Mouse (Mus musculus) 416B (cell line): ENCODE results near the gene Prrt1.
A peak's percentile ranks its signal among the peaks of the same experiment; 100 is the strongest.

ENCODE experiments used
- DNase-seq: peaks from one replicate; pipeline ENCODE4 v3.0.0; 2011; ENCODE audit warnings: low read depth

Prrt1 gene

DNA sequence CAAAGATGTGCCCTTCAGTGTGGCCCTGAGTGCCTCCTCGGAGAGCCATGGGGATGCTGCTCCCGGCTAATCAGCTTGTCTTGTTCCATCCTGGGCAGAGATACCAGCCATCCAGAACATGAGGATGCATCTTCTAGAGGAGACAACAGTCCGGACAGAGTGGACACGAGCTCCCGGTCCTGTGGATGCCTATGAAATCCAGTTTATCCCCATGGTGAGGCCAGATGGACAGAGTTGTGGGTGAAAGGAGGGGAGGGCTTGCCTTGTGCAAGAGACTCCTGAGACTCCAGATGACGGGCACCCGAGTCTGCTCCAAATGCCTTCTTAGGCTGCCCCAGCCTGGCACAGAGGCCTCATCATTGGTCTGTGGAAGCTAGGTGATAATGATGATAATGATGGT lies 43.8 kb downstream of the Prrt1 start:
- no peak for DNase-seq

DNA sequence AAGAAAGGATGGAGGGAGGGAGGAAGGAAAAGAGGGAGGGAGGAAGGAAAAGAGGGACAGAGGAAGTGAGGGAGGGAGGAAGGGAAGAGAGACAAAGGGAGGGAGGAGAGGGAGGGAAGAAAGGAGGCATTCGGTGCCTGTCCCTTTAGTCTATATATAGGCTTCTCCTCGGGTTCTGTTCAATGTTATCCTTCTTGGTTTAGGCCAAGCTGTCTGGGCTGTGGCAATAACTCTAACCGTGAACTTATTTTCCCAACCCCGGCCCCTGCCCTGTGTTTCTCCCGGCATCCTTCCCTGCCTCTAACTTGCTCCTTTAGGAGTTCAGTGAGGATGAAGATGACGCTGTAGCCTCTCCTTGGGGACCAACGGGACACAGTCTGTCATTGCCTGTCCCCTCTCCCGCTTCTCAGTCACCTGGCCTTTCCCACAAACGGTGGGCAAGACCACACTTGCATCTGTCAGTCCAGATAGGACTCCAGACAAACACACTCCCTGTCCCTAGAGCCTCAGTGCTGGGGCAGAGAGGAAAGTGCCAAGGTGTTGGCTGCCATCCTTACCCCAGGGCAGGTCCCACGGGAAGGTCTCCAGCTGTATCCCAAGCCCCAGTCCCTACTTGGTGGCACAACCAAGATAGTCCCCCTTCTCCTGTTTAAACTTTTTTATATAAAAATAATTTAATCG lies 45.3 kb downstream of the Prrt1 start:
- no peak for DNase-seq

DNA sequence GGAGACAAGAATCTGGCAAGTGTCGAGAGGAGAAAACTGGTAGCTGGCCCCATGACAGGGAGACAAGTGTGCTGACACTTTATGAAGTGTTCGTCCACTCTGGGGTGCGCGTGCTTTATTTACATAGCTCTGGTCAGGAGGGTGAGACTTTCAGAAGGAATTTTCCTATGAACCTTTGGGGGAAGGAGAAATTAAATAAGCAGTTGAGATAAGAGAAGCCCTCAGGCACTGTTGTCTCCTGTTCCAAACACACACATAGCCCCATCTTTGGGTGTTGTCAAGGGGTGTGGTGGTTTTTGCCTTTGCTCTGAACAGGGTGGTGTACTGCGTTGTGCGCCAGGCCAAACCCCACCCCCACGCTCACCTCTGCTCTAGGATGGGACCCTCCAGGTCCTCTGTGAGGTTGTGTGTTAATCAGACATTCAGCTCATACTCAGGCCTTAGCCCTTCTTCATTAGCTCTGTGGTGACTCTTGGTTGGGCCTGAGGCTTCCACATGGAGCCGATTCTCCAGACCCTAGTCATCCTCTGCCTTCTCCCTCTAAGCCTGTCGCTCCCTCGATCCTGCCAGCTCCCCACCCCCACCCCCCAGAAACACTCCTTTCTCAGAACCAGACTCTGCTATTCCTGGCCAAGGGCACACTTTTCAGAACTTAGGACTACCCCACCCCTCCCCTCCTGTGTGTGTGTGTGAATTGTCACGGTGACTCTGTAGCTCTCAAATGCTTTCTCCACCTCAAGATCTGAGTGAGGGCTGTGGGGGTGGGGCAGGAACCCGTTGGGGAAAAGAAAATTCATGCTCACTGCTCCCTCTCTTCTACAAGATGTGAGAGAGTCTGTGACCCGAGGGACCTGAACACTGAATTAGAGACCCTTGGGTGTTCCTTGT lies 46.1 kb downstream of the Prrt1 start:
- DNase-seq: no peak

DNA sequence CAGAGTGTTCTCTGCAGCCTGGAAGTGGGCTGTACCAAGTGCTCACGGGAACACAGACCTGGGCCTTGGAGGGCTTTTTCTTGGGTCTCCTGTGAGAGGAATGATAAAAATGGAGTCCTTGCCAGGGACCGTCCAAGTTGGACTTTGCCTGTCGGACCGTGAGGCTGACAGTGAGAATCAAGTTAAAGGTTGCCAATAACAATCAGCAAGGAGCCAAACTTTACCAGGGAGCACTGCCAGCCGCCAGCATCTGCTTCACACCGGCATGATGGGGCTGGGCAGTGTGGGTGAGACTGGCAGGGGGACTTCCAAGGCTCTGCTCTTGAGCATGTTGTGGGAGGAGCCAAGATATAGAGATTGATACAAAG lies 46.7 kb downstream of the Prrt1 start:
- DNase-seq: no peak

DNA sequence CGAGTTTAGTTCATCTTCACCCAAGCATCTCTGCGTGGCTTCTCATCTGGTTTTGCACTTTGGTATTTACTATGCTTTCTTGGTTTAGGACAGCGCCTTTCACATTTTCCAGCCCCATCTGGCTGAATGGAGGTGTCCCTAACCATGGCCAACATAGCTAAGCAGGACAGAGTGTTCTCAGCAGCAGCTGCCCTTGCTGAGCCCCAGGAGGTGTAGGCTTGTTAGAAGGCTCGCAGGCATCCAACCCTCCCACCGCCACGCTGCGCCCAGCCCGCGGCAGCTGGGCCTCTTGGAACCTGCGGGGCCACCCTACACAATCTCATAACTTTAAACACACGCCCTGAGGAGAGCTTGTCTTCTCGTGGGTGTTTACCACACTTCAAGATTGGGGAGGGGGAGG lies 47.3 kb downstream of the Prrt1 start:
- DNase-seq: no peak

DNA sequence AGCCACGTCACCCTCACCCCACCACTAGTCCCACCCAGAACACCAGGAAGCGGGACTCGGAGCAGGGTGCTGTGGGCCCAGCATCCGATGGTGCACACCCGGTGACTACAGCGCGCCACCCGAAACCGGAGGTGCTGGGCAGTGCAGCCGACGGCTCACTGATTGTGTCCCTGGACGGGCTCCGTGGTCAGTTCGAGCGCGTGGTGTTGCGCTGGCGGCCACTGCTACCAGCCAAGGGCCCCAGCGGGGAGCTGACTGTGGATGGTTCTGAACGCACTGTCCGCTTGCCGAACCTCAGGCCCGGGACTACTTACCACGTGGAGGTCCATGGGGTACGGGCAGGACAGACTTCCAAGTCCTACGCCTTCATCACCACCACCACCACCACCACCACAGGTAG lies 50.9 kb downstream of the Prrt1 start:
- DNase-seq: peak; percentile 20

DNA sequence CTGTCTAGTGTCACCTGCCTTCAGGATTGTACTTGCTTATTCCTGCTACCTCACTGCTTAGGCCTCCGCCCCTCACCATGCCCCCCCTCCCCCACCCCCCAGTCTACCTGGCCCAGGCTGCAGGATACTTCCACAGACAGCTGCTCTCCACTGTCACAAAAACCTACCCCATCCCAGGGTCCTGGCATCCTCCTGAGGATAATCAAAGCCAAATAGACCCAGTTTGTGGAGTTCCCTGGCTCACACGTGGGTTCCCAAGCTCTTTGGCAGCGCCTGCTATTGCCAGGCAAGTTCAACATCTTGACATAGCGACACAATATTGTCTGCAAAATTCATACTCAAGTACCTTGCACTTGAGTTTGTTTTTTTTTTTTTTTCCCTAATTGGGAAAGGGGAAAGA lies 51.3 kb downstream of the Prrt1 start:
- no peak for DNase-seq

DNA sequence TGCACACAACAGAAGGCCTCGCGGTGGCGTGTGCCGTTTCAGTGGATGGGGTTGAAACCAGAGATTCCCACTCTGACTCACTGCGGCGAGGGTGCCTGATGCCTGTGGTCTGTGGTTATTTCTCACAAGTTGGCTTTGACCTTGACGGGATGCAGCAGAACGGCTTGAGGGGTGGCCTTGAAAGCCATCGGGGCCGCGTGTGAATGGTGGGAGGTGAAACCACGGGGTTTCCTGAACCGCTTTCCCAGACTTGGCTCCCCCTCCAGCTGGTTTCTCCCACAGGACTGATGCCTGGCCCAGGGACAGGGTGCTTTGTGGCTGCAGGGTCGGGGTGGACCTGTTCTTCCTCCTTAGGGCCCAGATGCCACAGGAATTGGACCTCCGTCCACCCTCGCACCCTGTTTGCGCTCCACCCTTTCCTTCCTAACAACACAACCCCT lies 51.8 kb downstream of the Prrt1 start:
- peak; percentile 98 for DNase-seq

DNA sequence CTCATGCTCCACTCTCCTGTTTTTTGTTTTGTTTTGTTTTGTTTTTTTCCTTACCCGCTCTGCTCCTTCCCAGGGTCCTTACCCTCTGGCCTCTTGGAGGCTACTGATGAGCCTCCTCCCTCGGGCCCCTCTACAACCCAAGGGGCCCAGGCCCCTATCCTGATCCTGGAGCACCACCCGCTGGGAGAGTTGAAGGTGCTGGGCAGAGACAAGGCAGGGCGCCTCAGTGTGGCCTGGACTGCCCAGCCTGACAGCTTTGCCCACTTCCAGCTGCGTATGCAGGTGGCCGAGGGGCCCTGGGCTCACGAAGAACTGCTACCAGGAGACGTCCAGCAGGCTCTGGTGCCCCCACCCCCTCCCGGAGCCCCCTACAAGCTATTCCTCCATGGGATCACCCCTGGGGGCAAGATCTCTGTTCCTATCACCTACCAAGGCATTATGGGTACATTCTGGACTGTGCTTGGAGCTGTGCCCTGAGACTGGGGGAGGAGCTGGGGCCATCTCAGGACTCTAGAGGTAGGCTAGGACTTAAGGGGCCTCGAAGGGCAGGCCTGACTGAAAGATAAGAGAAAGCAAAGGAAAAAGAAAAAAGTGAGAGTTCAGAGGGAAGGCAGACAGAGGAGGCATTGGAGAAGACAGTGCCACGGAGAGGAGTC lies 52.7 kb downstream of the Prrt1 start:
- DNase-seq: peak; percentile 78
